Mouse (Mus musculus) heart, embryonic 14.5 days (tissue): Measurements from ENCODE around the gene Rab13. TPM values are rescaled to one million over a fixed set of nuclear protein-coding genes. Genes with fewer than 3 reads are reported as not detected.

Source experiments
- ATAC-seq: fragments of 200-750 bp; cut with Nextera tagmentation; 2 replicates; pipeline ENCODE4 v1.8.0; 2017; ENCODE audit warnings: low read depth, moderate TSS enrichment; ENCODE audit not compliant: insufficient number of reproducible peaks, insufficient read depth, low FRiP score
- H3K27ac ChIP-seq, 2 experiments: fragments of 200-500 bp in 1 of 2; fragments of 300-500 bp in 1 of 2; sonication (generic) in 1 of 2; replicated peaks in 1 of 2; 2 replicates each; pipeline ENCODE4 v1.5.1; 2012 to 2014; ENCODE audit warnings: low read depth in 2 of 2, low read length in 2 of 2, control low read depth in 1 of 2, mild to moderate bottlenecking in 1 of 2, mixed read lengths in 1 of 2; ENCODE audit not compliant: control insufficient read depth in 1 of 2, insufficient read depth in 1 of 2
- H3K27me3 ChIP-seq: fragments of 300-500 bp; sonication (generic); 2 replicates; pipeline ENCODE4 v1.6.1; 2014; ENCODE audit warnings: mild to moderate bottlenecking, low read length, control low read depth; ENCODE audit not compliant: control insufficient read depth, insufficient read depth
- H3K36me3 ChIP-seq: fragments of 300-500 bp; sonication (generic); 2 replicates; pipeline ENCODE4 v1.6.1; 2014; ENCODE audit warnings: mild to moderate bottlenecking, control low read depth, low read length, mixed read lengths; ENCODE audit not compliant: control insufficient read depth, insufficient read depth
- H3K4me1 ChIP-seq, 2 experiments: fragments of 200-500 bp in 1 of 2; fragments of 300-500 bp in 1 of 2; sonication (generic) in 1 of 2; 2 replicates each; pipeline ENCODE4 v1.6.1; 2012 to 2014; ENCODE audit warnings: low read length in 2 of 2, control low read depth in 1 of 2, mixed read lengths in 1 of 2; ENCODE audit not compliant: control insufficient read depth in 2 of 2, insufficient read depth in 2 of 2
- H3K4me2 ChIP-seq: fragments of 300-500 bp; sonication (generic); 2 replicates; pipeline ENCODE4 v1.6.1; 2014; ENCODE audit warnings: mild to moderate bottlenecking, low read length
- H3K4me3 ChIP-seq, 2 experiments: fragments of 200-500 bp in 1 of 2; fragments of 300-500 bp in 1 of 2; sonication (generic) in 1 of 2; 2 replicates each; pipeline ENCODE4 v1.5.1; 2012 to 2014; ENCODE audit warnings: low read length in 2 of 2, mild to moderate bottlenecking in 2 of 2, control low read depth in 1 of 2, low read depth in 1 of 2, moderate library complexity in 1 of 2; ENCODE audit not compliant: control insufficient read depth in 1 of 2, insufficient read depth in 1 of 2
- H3K9ac ChIP-seq: fragments of 300-500 bp; sonication (generic); 2 replicates; pipeline ENCODE4 v1.6.1; 2014; ENCODE audit warnings: mild to moderate bottlenecking, low read length
- H3K9me3 ChIP-seq: fragments of 300-500 bp; sonication (generic); 2 replicates; pipeline ENCODE4 v1.6.1; 2016; ENCODE audit warnings: low read length, control low read depth; ENCODE audit not compliant: control insufficient read depth
- WGBS: fragments of 180-500 bp; shearing (Covaris S2); extraction: QIAGEN DNeasy Blood & Tissue Kit; methylation state at CpG from one replicate; pipeline ENCODE4 v1.1.7; 2014; 5-methylcytosine and 5-hydroxymethylcytosine counted together
- polyA plus RNA-seq: library from polyadenylated mRNA; unstranded; fragments of >200 nt; fragmentation: Nextera tagmentation; extraction: Ambion mirVana; gene quantifications from 2 replicates; pipeline ENCODE4 v1.2.1, GENCODE M21; 2014

Rab13 gene
- polyA plus RNA-seq, 1 experiment from 2014 or later = 12.1 TPM

GRCm38 (mm10) chr3:90263121-90263771 is 49.8 kb downstream of the Rab13 start:
- ATAC-seq = no peak
- no peak overlapping the region for H3K27ac ChIP-seq
- no peak overlapping the region for H3K4me3 ChIP-seq
- no peak overlapping the region for H3K4me2 ChIP-seq
- peaks cover 7 to 15% of the 10 kb centered on the region in 2 experiments for H3K4me1 ChIP-seq
- no peaks in the 10 kb centered on the region for H3K9me3 ChIP-seq
- peaks cover 61% of the 10 kb centered on the region for H3K36me3 ChIP-seq
- no peaks in the 10 kb centered on the region for H3K27me3 ChIP-seq
- no peak overlapping the region for H3K9ac ChIP-seq
- 92% methylated on average over 5 of the region's 5 CpGs for WGBS

GRCm38 (mm10) chr3:90264687-90265033 is 51.2 kb downstream of the Rab13 start:
- H3K4me1 ChIP-seq = peaks cover 7 to 15% of the 10 kb centered on the region in 2 experiments
- ATAC-seq = no peak
- no peaks in the 10 kb centered on the region for H3K27me3 ChIP-seq
- H3K4me2 ChIP-seq = peak overlapping the region; percentile 91
- 33% methylated on average over 10 of the region's 10 CpGs for WGBS
- H3K9ac ChIP-seq = peak overlapping the region; percentile 95
- peak overlapping the region; percentile 2 to 94; a peak in 2 of 4 replicates for H3K4me3 ChIP-seq
- no peaks in the 10 kb centered on the region for H3K9me3 ChIP-seq
- peaks cover 59% of the 10 kb centered on the region for H3K36me3 ChIP-seq
- peak overlapping the region; percentile 7 to 100; a peak in 2 of 4 replicates for H3K27ac ChIP-seq

- ATAC-seq = peak; percentile 88
- peaks cover 58% of the 10 kb centered on the region for H3K36me3 ChIP-seq
- H3K27ac ChIP-seq = peak within 1 kb of the TSS; percentile 98 to 100
- H3K4me3 ChIP-seq = peak within 1 kb of the TSS; percentile 84 to 94
- H3K27me3 ChIP-seq = no peaks in the 10 kb centered on the region
- under 1% methylated on average over 72 of the region's 87 CpGs for WGBS
- H3K4me1 ChIP-seq = peaks cover 7 to 15% of the 10 kb centered on the region in 2 experiments
- H3K9ac ChIP-seq = peak within 1 kb of the TSS; percentile 95
- H3K4me2 ChIP-seq = peak within 1 kb of the TSS; percentile 91
- H3K9me3 ChIP-seq = no peaks in the 10 kb centered on the region
Measured at GRCm38 (mm10) chr3:90265034-90265931, 51.8 kb downstream of the Rab13 start, which contains the start of gene Dennd4b. Dennd4b (plus strand) TSS chr3:90265185.

- Histone ChIP-seq H3K9ac (peak overlapping the region; percentile 95), H3K9me3 (no peaks in the 10 kb centered on the region), H3K27ac (peak overlapping the region; percentile 98 to 100), H3K4me1 (peaks cover 7 to 15% of the 10 kb centered on the region in 2 experiments), H3K4me2 (peak overlapping the region; percentile 91), H3K27me3 (no peaks in the 10 kb centered on the region), H3K36me3 (peaks cover 58% of the 10 kb centered on the region), H3K4me3 (peak overlapping the region; percentile 84 to 94)
- 14% methylated on average over 16 of the region's 16 CpGs for WGBS
- peak; percentile 28 for ATAC-seq
Measured at GRCm38 (mm10) chr3:90265932-90266741, 52.6 kb downstream of the Rab13 start.

- peak overlapping the region; percentile 91 for H3K4me2 ChIP-seq
- 94% methylated on average over 20 of the region's 20 CpGs for WGBS
- no peaks in the 10 kb centered on the region for H3K9me3 ChIP-seq
- peak overlapping the region; percentile 98 to 100 for H3K27ac ChIP-seq
- peaks cover 58% of the 10 kb centered on the region for H3K36me3 ChIP-seq
- H3K27me3 ChIP-seq = no peaks in the 10 kb centered on the region
- H3K9ac ChIP-seq = peak overlapping the region; percentile 95
- no peak for ATAC-seq
- peak overlapping the region in 1 of 2 experiments; percentile 94; a peak in 2 of 4 replicates for H3K4me3 ChIP-seq
- peaks cover 7 to 15% of the 10 kb centered on the region in 2 experiments for H3K4me1 ChIP-seq
Measured at GRCm38 (mm10) chr3:90266901-90267775, 53.6 kb downstream of the Rab13 start.

- Histone ChIP-seq H3K4me3 (no peak overlapping the region), H3K9me3 (no peaks in the 10 kb centered on the region), H3K4me1 (peaks cover 7 to 15% of the 10 kb centered on the region in 2 experiments), H3K36me3 (peaks cover 58% of the 10 kb centered on the region), H3K9ac (no peak overlapping the region), H3K27me3 (no peaks in the 10 kb centered on the region), H3K4me2 (no peak overlapping the region), H3K27ac (no peak overlapping the region)
- no peak for ATAC-seq
- WGBS = 96% methylated on average over 11 of the region's 11 CpGs
Measured at GRCm38 (mm10) chr3:90268190-90268589, 54.7 kb downstream of the Rab13 start.
